Mouse (Mus musculus): ENCODE measurements at regions not wholly inside any gene's neighbourhood (a gene's known extent, or its start where the extent isn't known, plus 50 kb on each side); places are given as distances from the start of the nearest gene placed in this dataset.
A peak's percentile ranks its signal among the peaks of the same experiment; 100 is the strongest.

- DNase-seq (ENCODE audit: low spot score): no peak
These were observed 156.3 kb downstream of the Grm4 start for GRCm38 (mm10) chr17:27364899-27365298.

GRCm38 (mm10) chr17:27364338-27364737 is 156.9 kb downstream of the Grm4 start:
- no peak for DNase-seq (ENCODE audit: low spot score)

GRCm38 (mm10) chr17:27363911-27364310 is 157.3 kb downstream of the Grm4 start:
- no peak for DNase-seq (ENCODE audit: low spot score)

GRCm38 (mm10) chr17:27362221-27362620 is 158.0 kb upstream of the Lemd2 start:
- no peak for DNase-seq (ENCODE audit: low spot score)

- peak; percentile 21 for DNase-seq (ENCODE audit: low spot score)
These were observed 157.1 kb upstream of the Lemd2 start for GRCm38 (mm10) chr17:27361362-27361761.

- peak; percentile 54 for DNase-seq (ENCODE audit: low spot score)
These were observed 152.6 kb upstream of the Lemd2 start for GRCm38 (mm10) chr17:27356862-27357261.

- no peak for DNase-seq (ENCODE audit: low spot score)
These were observed 151.4 kb upstream of the Lemd2 start for GRCm38 (mm10) chr17:27355717-27356116.

- DNase-seq (ENCODE audit: low spot score): no peak
These were observed 150.8 kb upstream of the Lemd2 start for GRCm38 (mm10) chr17:27355056-27355455.

- DNase-seq (ENCODE audit: low spot score): no peak
These were observed 145.6 kb upstream of the Lemd2 start for GRCm38 (mm10) chr17:27349911-27350310.

- no peak for DNase-seq (ENCODE audit: low spot score)
These were observed 145.2 kb upstream of the Lemd2 start for GRCm38 (mm10) chr17:27349432-27349831.

- DNase-seq (ENCODE audit: low spot score): no peak
These were observed 138.0 kb upstream of the Lemd2 start for GRCm38 (mm10) chr17:27341952-27342890.

GRCm38 (mm10) chr17:27339823-27340222 is 135.6 kb upstream of the Lemd2 start:
- no peak for DNase-seq (ENCODE audit: low spot score)

GRCm38 (mm10) chr17:27339261-27339660 is 135.0 kb upstream of the Lemd2 start:
- no peak for DNase-seq (ENCODE audit: low spot score)

- no peak for DNase-seq (ENCODE audit: low spot score)
These were observed 131.4 kb upstream of the Lemd2 start for GRCm38 (mm10) chr17:27335621-27336020.

- no peak for DNase-seq (ENCODE audit: low spot score)
These were observed 129.3 kb upstream of the Lemd2 start for GRCm38 (mm10) chr17:27333593-27333992.

GRCm38 (mm10) chr17:27333141-27333540 is 128.9 kb upstream of the Lemd2 start:
- DNase-seq (ENCODE audit: low spot score): no peak

GRCm38 (mm10) chr17:27332076-27332475 is 127.8 kb upstream of the Lemd2 start:
- DNase-seq (ENCODE audit: low spot score): no peak

GRCm38 (mm10) chr17:27331630-27332029 is 127.4 kb upstream of the Lemd2 start:
- DNase-seq (ENCODE audit: low spot score): no peak

GRCm38 (mm10) chr17:27329791-27330190 is 125.5 kb upstream of the Lemd2 start:
- no peak for DNase-seq (ENCODE audit: low spot score)

GRCm38 (mm10) chr17:27329183-27329582 is 124.9 kb upstream of the Lemd2 start:
- DNase-seq (ENCODE audit: low spot score): no peak

GRCm38 (mm10) chr17:27325002-27325460 is 120.8 kb upstream of the Lemd2 start:
- DNase-seq (ENCODE audit: low spot score): no peak

GRCm38 (mm10) chr17:27323513-27323912 is 119.2 kb upstream of the Lemd2 start:
- DNase-seq (ENCODE audit: low spot score): no peak

- no peak for DNase-seq (ENCODE audit: low spot score)
These were observed 118.7 kb upstream of the Lemd2 start for GRCm38 (mm10) chr17:27322891-27323509.
